Mouse (Mus musculus) ovary, postnatal 10 days (tissue): ENCODE measurements around the gene Aldh3a1.
A peak's percentile ranks its signal among the peaks of the same experiment; 100 is the strongest.

Source experiments
- DNase-seq: peaks from one replicate; pipeline ENCODE4 v3.0.0; 2022; ENCODE audit warnings: low spot score

Aldh3a1 gene

DNA sequence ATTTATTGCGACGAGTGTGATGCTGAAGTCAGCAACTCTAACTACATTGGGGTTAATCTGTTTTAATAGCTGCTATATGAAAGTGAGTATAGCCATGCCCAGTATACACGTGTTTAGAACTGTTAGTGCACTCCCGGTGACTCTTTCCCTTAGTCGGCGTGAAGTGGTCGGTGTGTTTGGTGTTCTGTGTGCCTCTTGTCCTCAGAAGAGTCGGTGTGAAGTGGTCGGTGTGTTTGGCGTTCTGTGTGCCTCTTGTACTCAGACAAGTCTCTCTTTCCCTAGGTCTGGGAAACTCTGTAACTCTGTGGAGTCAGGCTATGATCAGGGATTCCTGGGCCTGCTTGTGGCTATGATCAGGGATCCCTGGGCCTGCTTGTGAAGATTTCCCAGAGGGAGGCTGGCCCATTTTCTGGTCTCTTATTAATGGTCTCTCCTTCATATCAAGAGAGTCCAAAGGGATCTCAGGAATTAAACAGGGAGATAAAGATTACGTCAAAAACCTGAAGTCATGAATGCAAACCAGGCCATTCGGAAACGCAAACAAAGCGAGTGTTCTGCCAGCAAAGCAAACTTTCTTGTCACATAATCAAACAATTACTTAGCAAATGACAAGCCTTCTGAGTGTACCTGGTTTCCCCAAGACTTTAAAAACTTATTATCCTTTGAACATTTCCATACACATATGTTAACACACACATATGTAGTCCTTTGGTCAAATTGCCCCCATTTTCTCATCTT is 10.6 kb upstream of the Aldh3a1 start:
- no peak for DNase-seq

DNA sequence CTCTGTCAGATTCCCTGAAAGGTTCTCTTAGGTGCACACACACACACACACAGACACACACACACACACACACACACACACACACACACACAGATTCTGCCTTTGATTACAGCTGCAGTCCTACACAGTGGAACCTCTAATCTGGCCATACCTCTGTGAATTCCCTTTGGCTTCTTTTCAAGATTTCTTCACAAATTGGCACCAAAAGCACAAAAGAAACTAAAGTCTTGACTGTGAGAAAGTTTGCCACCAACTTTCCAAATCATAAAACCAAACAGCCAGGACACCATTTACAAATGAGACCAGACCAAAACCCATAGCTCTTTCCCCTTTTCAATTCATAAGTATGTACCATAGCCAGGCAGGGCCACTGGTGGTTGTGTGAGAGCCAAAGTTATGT is 9.4 kb upstream of the Aldh3a1 start:
- DNase-seq = no peak

DNA sequence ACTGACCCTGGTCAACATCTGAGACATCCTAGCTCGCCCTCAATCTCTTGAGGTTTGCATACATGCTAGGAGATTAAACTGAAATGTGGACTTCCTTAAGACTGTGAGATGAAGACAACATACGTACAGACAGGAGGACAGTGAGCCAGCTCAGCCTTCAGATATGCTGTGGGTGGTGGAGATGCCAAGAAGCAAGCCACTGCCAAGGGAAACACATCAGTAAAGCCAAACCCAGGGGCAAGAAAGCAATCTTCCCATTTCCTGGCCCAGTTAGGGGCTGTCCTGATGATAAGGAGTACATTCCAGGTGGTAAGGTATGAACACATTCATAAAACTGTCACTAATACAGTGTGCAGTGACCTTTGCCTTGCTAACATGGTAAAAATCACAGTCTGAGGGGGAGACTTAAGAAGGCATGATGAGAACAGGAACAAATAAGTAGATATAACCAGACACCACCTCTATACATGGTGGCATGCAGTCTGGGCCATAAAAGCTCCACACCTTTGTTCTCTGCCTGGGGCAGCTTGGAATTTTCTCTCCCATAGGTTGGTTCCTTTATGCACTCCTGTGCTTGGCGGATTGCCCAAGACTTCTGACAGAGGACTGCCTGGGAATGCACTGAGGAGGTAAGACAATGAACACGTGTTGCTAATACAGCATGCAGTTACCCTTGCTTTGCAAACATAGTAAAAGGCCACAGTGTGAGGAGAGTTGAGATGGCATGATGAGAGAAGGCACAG is 7.5 kb upstream of the Aldh3a1 start:
- no peak for DNase-seq

DNA sequence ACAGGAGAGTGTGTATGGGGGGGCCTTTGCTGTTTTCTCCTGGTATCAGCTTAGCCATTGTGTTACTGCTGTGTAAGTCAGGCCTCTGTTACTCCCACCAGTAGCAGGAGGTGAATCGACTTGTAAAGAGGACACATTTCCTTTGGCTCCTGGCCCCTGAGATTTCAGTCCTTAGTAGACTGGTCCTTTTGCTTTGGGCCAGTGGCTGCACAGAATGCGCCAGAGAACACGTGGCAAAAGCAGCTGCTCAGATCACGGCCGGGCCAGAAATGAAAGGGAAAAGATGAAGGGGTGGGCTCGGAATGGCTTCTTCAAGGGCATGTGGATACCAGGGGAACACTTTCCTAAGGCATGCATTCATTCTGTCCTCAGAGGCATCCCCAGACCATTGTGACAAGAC is 5.2 kb upstream of the Aldh3a1 start:
- no peak for DNase-seq

DNA sequence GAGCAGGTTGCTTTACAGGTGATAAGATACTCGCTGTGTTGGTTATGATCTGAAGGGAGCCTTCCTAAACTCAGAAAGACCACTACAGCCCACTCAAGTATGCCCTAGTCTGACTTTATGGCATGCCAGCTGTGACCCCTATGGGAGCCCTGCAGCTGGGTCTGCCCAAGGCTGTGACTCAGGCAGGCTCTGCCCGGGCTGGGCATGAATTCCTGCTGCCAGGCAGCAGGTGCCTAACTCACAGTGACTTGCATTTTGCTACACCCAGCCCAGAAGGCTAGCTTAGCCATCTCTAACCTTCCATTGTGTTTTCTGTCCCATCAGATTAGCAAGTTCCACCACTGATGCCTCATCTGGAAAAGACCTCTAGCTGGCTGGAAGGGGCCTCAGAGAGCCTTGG is 4.5 kb upstream of the Aldh3a1 start:
- DNase-seq = no peak

DNA sequence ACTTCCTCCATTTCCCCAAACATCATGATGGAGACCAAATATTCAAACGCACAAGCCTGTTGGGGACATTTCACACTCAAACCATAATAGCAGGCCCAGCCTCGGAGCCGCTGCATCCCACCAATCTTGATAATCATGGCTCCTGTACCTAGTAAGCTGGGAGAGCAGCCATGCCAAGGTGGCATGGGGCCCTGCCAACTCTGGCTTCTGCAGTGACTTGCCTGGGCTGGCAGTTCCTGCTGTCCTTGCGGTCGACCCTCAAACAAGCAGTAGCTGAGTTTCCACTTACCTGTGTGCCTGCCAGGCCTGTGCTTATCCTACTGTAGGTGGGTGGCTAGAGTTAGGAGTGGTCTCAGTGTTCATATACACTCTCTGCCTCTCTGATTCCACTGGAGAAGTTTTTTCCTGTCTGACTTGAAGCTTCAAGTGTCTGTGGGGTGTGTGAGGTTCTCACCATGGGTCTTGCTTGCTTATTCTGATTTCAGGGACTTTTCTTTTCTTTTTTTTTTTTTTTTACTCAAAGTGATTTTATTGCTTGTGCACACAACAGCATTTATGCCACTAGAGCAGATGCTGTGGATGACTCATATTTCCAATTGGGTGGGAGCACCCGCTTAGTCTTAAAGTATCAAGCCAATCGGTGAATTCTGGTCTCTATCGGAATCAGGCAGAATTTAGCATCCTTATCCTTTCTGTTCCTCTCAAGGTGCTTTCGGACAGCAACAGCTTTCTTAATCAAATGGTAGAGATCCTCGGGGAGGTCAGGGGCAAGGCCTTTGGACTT is 2.0 kb upstream of the Aldh3a1 start:
- no peak for DNase-seq

DNA sequence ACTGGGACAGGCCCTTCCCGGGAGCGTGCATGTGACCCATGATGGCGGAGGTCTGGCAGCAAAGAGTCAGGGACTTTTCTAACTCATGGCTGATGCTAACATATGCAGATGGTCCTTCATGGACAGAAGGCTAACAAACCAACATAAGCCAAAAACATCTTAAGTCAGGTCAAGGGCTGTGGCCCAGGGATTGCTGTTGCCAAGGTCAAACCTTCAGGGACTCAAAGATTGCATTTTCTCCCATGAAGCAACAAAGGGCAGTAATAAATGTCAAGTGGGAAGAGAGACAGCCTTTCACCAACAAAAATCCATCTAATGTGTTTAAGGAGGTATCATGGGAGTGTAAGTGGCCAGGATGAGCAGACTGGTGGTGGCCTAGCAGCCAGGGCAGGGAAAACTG is 1.2 kb upstream of the Aldh3a1 start:
- no peak for DNase-seq

DNA sequence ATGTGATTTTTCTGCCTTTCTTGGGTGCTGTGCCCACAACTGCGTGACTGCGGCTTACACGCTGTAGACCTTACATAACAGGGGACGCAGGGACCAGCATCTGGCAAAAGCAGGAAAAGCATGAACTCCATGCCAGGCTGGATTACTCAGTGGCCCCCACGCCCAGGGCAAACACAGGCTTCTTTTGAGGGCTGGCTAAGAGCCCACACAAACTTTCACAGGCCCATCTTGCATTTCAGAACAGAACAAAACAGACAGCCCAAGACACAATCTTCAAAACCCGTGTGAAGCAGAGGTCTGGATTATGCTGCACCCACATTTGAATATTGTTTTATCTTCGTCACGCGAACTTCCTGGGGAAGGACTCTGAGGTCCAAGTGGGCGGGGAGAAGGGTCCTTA is 979 bp downstream of the Aldh3a1 start:
- DNase-seq = no peak

DNA sequence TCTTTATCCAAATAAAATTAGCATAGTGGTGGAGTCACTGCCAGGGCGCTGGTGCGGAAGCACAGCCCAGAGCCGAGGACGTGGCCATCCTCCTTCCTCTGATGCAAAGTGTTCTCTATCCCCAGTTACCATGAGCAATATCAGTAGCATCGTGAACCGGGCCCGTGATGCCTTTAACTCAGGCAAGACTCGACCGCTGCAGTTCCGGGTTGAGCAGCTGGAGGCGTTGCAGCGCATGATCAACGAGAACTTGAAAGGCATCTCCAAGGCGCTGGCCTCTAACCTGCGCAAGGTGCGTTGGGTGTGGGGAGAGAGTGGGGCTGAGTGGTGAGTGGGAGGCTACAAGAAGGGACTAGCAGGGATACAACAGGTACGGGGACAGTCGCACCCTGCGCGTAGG is 4.8 kb downstream of the Aldh3a1 start:
- no peak for DNase-seq

DNA sequence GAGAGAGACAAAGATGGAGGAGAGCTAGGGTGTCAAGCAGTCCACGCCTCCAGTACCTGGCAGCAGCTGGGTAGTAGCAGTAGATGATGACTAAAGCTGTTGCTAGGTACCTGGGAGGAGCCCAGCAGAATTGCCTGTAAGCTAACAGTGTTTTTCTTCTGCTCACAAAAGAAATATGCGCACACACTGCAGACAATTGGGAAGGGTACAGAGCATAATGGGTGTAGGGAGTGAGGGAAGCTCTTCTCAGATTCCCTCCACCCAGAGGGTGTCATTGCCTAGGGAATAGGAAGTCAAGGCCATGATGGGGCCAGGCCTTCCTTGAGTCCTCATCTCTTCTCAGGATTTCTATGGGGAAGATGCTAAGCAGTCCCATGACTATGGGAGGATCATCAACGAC is 8.6 kb downstream of the Aldh3a1 start:
- DNase-seq = no peak

DNA sequence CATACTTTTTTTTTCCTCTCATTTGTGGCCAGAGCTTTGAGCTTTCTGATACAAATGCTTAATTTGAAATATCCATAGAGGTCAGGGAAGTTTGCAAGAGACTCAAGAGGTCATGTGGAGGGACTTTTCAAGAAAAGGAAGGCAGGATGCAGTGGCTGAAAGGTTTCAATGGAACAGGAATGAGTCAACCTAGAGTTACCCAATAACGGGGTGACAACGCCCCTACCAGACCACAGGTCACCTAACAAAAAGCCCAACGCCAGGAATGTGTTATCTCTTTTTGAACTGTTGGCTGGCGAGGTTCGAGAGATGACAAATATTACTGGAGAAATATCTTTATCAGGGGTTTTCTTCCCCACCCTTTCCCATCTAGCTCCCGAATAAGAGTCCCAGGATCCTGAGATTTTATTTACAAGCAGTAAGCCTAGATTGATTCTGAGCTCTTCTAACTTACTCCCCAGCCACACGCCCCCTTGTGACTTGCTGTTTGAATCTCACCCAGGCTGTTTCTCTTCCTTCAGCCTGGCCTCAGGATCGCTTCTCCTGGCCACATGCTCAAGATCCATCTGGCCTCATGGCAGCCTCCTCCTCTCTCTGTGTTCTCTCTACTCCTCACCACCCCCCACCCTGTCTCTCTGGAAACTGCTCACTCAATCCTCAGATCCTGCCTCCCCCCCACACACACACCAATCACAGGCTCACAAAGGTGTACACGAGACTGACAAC is 13.0 kb downstream of the Aldh3a1 start:
- DNase-seq = no peak

DNA sequence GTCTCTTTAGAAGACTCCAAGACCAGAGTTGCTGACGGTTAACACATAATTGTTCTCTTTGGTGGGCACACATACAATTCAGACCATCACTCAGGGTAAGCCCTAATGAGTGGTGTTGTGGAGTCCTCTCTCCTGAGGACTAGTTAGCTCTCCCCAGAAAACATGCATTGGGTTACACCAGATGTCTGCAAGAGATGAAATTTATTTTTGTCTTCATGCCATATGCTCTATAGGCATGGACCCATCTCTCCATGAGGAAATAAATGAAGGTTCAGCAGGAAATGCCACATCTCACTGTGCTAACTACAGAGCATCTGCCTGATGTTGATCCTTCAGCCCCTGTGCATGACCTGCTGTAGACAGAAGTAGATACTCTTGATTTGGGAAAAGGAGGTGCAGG is 14.7 kb downstream of the Aldh3a1 start:
- DNase-seq = no peak

DNA sequence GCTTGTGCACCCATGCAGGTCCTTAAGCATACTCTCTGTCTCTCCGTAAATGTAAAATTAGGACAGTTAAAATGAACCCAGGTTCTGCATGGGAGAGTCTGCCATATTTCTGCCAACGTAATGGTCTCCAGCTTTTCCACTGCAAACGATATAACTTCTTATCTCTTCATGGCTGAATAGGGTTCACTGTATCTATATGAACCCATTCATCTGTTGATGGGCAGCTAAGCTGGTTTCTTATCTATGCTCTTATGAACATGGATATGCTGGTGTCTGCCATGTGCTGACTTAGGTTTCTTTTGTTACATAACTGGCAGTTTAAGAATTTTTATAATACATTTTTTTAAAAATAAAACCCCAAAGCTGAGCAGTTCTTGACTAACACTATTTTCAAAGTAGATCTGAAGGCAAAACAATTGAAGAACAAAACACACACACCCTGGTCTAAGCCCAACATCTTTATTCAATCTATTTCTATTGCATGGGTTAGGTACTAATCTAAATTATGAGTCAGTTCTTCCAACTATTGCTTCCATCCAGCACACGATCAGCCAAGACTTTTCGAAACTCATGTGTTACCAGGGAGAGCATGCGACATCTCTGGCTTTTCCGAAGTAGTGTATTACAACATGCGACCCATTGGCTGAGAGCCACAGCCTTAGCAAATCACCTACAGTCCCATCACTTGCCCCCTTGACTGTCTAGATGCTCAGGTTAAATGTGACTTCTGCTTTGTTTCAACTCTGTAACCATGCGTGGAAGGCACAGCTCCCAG is 15.8 kb downstream of the Aldh3a1 start:
- no peak for DNase-seq

DNA sequence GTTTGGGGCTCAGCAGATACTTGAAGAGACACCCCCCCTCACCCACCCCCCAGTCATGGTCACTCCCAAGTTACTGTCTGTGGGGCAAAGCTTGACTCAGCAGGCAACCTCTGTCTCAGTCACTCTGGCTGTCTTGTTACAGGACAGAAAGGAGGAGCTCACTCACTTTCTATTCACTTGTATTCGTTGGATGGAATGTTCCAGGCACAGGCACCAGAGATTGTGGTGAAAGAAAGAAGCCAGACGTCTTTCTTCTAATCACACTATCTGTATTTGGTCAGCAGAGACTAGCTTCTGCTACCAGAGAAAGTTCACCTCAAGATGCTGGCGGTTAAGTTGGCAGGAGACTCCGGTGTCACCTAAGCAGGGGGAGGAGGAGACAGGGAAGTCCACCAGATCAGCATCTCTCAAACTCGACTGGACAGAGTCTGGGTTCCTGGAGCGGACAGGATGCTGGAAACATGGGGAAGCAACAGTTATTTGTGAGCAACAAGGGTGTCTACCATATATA is 17.0 kb downstream of the Aldh3a1 start:
- DNase-seq = no peak

DNA sequence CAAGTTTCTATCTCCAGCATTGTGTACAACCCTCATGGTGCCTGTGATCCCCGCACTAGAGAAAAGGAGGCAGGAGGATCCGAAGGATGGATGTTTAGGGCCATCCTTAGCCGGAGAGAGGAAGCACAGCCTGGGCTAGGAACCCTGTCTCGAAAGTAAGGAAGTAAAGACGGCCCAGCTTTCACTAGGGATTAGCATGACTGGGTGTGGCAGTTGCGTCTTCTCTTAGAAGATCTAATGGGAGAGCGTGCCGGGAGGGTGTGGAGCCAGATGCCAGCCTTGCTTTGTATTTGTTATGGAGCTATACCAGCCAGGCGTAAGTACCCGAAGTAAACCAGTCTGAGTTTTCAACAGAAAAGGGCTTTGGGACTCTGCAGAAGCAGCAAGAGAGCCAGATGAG is 17.6 kb downstream of the Aldh3a1 start:
- DNase-seq = no peak

DNA sequence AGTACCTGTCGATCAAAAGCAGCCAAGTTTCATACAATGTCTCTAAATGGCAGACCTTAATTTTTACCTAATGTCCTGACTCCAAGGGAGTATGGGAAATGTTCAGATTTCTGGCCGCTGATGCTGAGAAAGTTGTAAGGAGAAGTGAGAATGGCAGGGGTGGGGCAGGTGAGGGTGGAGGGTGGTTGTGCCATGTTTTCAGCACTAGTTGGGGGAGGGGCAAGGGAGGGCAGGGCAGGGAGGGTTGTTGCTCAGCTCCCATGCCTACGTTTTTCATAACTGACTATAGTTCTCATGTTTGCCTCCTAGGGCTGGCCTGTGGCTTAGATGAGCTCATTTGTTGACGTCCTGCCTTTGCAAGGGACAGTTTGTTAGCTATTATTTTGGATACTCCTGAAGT is 18.2 kb downstream of the Aldh3a1 start:
- no peak for DNase-seq

DNA sequence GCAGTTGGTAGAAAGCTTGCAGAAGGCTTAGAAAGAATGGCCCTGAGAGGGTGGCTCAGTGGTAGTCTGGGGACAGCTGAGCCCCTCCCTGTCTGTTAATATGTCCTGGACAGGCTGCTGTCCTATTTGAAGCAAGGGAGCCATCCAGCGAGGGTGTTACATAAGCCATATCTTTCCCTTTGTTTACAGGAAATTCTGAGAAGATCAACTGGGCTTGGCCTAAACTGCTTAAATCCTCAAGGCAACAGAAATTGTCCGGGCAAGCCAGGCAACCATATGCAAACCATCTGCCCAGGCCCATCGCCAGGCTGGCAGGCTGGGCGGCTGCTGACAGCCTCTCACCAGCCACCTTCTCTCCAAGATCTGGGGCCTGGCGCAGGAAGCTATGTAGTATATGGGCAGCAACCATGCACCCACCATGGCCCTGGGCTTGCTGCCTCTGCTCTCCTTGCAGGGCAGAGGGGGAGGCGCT is 18.6 kb downstream of the Aldh3a1 start:
- DNase-seq = no peak

DNA sequence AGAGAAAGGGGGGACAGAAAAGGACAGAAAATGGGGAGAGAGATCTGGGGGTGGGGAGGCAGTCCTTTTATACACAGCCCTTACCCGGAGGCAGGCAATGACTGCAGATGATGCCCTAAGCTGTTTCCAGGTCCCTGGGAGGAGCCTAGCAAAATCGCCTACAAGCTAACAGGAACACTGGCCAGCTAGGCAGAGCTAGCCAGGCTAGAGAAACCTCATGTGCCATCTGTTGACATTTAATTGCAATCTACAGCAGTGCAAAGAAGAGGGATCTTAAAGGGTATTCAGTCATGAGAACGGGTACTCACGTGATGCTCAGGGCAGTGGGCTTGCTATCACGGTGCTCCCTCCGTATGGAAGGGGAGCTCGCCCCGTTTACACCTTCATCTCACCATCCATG is 20.5 kb downstream of the Aldh3a1 start:
- no peak for DNase-seq

DNA sequence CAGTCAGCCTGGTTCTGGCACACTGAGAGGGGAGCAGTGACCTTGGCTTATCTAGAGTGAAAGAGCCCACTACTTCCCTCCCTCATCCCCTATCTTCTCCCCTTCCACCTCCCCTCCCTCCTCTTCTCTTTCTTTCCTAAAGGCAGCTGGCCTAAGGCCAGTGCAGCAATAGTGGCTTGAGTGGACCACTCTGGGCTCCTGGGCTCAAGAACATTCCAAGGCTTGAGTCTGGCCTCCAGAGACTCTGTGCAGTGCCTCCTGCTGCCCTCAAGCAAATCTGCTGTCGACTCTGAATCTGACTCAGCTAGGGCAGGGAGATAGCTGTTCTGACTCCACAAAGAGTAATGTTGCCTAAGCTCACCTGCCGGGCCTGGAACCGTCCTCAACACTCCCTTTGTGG is 21.1 kb downstream of the Aldh3a1 start:
- DNase-seq = no peak

DNA sequence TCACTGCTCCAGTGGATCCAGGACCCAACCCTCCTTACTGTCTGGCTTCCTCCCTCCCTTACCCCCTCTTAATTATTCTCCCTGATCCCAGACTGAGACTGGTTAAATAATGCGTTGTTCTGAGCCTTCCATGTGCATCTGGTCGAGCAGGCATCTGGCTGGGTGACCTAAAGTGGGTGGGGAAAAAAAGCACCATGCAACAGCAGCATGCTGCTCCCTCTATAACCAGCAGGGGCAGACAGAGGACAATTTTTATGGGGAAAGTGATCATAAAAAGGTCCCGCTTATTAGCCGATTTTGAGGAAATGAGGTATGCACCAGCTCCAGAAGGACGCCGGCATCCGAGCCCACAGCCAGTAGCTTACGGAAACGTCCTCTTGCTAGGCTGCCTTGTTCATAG is 24.0 kb downstream of the Aldh3a1 start:
- peak; percentile 15 for DNase-seq

DNA sequence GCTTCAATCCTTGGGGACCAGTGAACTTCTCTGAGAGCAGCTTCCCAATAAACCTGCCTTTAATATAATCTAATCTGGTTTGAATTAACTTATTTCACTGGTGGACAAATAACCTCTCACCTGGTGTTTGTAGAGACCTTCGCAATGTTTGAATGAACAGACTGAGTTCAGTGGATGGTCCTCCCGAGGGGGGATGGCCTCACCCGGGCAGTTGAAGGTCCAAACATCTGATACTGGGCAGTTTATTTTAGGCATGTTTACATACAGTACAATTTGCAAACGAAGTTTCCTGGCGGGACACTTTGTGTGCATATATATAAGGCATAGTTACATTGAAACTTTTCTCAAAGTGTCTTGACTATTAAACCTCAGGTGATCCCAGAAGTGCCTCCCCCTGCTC is 26.8 kb downstream of the Aldh3a1 start:
- no peak for DNase-seq
